Mouse (Mus musculus) MEL (cell line): ENCODE data around the gene Coq6.

Experiments used
- CTCF ChIP-seq, 3 experiments: IDR thresholded peaks in 2 of 3; conservative IDR thresholded peaks in 1 of 3; 2 replicates each; pipeline ENCODE4 v1.5.1; 2011 to 2012; ENCODE audit warnings: low read length in 3 of 3, low read depth in 2 of 3, mild to moderate bottlenecking in 2 of 3, improper control_type of control experiment in 1 of 3, inconsistent platforms in 1 of 3, mixed read lengths in 1 of 3, moderate library complexity in 1 of 3; ENCODE audit not compliant: control insufficient read depth in 1 of 3, insufficient read depth in 1 of 3, poor library complexity in 1 of 3, severe bottlenecking in 1 of 3
- ELF1 ChIP-seq: IDR thresholded peaks from 2 replicates; pipeline ENCODE4 v1.6.1; 2014; ENCODE audit warnings: low read depth, mild to moderate bottlenecking, inconsistent platforms, low read length, improper control_type of control experiment, moderate library complexity
- EP300 ChIP-seq, 2 experiments: IDR thresholded peaks; 2 replicates each; pipeline ENCODE4 v1.6.1; 2011; ENCODE audit warnings: improper control_type of control experiment in 2 of 2, low read length in 2 of 2, low read depth in 1 of 2, mild to moderate bottlenecking in 1 of 2
- HCFC1 ChIP-seq: IDR thresholded peaks from 2 replicates; pipeline ENCODE4 v1.6.1; 2012; ENCODE audit warnings: low read depth, mild to moderate bottlenecking, inconsistent platforms, low read length, improper control_type of control experiment, moderate library complexity
- KAT2A ChIP-seq: conservative IDR thresholded peaks from 2 replicates; pipeline ENCODE4 v1.6.1; 2012; ENCODE audit warnings: low read depth, low read length, improper control_type of control experiment, inconsistent platforms
- MAX ChIP-seq: IDR thresholded peaks from 2 replicates; pipeline ENCODE4 v1.6.1; 2011; ENCODE audit warnings: low read length, improper control_type of control experiment
- MEF2A ChIP-seq: IDR thresholded peaks from 2 replicates; pipeline ENCODE4 v1.6.1; 2014; ENCODE audit warnings: low read depth, mild to moderate bottlenecking, inconsistent platforms, low read length, improper control_type of control experiment; ENCODE audit not compliant: poor library complexity, insufficient replicate concordance, severe bottlenecking; ENCODE audit errors: extremely low read depth
- NELFE ChIP-seq: IDR thresholded peaks from 2 replicates; pipeline ENCODE4 v1.6.1; 2011; ENCODE audit warnings: low read depth, low read length, improper control_type of control experiment
- POLR2A ChIP-seq, 2 experiments: IDR thresholded peaks; 2 replicates each; pipeline ENCODE4 v1.6.1; 2011 to 2012; ENCODE audit warnings: low read length in 2 of 2, mild to moderate bottlenecking in 2 of 2, control low read depth in 1 of 2, improper control_type of control experiment in 1 of 2, low read depth in 1 of 2, moderate library complexity in 1 of 2; ENCODE audit not compliant: control insufficient read depth in 1 of 2, insufficient read depth in 1 of 2, poor library complexity in 1 of 2
- POLR2AphosphoS5 ChIP-seq: IDR thresholded peaks from 2 replicates; pipeline ENCODE4 v1.6.1; 2012; ENCODE audit warnings: low read depth, borderline replicate concordance, mild to moderate bottlenecking, inconsistent platforms, low read length, moderate library complexity, mixed read lengths
- ZKSCAN1 ChIP-seq: IDR thresholded peaks from 2 replicates; pipeline ENCODE4 v1.6.1; 2012; ENCODE audit warnings: low read depth, mild to moderate bottlenecking, inconsistent platforms, low read length, improper control_type of control experiment, moderate library complexity
- ZNF384 ChIP-seq: IDR thresholded peaks from 2 replicates; pipeline ENCODE4 v1.6.1; 2012; ENCODE audit warnings: low read depth, mild to moderate bottlenecking, inconsistent platforms, low read length, improper control_type of control experiment

- TF ChIP-seq KAT2A = no peak
- no peak for TF ChIP-seq POLR2AphosphoS5
- TF ChIP-seq NELFE = peak; percentile 80
- no peak for TF ChIP-seq ELF1
- TF ChIP-seq CTCF (IDR thresholded peaks at IDR 0.05 in 2 of 3, conservative IDR thresholded peaks at IDR 0.05 in 1 of 3; ENCODE audit: control insufficient read depth in 1 of 3, insufficient read depth in 1 of 3, low read depth in 2 of 3, low read length in 3 of 3, poor library complexity in 1 of 3, severe bottlenecking in 1 of 3) = no peak
- peak; percentile 60; the same call in 1 of the 2 replicates for TF ChIP-seq MAX
- no peak for TF ChIP-seq ZNF384
- no peak for TF ChIP-seq EP300 (IDR thresholded peaks at IDR 0.05; ENCODE audit: low read depth in 1 of 2, low read length in 2 of 2)
- TF ChIP-seq POLR2A (IDR thresholded peaks at IDR 0.05; ENCODE audit: control insufficient read depth in 1 of 2, insufficient read depth in 1 of 2, low read depth in 1 of 2, low read length in 2 of 2, poor library complexity in 1 of 2) = peak; percentile 73 to 77; a peak in 3 of 4 replicates
- no peak for TF ChIP-seq MEF2A
- peak; percentile 26; the same call in 1 of the 2 replicates for TF ChIP-seq HCFC1
- no peak for TF ChIP-seq ZKSCAN1
Measured at GRCm38 (mm10) chr12:84408819-84409507, 47.5 kb downstream of the Coq6 start, which contains the start of the genes Entpd5 and Bbof1.
